Mouse (Mus musculus) neural tube, embryonic 13.5 days (tissue): Measurements from ENCODE around the gene Orc3. TPM values are rescaled to one million over a fixed set of nuclear protein-coding genes. Genes with fewer than 3 reads are reported as not detected.
"Not testable (repeated sequence)": the region's sequence is repeated elsewhere in the genome, so short reads cannot be mapped to it uniquely, and the experiment has no call there.

Experiments
- ATAC-seq: fragments of 200-750 bp; cut with Nextera tagmentation; 2 replicates; pipeline ENCODE4 v1.8.0; 2017; ENCODE audit warnings: low read depth, mild to moderate bottlenecking, moderate TSS enrichment, moderate library complexity
- H3K27ac ChIP-seq: fragments of 300-500 bp; sonication (generic); replicated peaks from 2 replicates; pipeline ENCODE4 v1.5.1; 2015; ENCODE audit warnings: moderate library complexity, mild to moderate bottlenecking, inconsistent platforms
- H3K27me3 ChIP-seq: fragments of 300-500 bp; sonication (generic); 2 replicates; pipeline ENCODE4 v1.6.1; 2015; ENCODE audit warnings: mild to moderate bottlenecking, inconsistent platforms
- H3K36me3 ChIP-seq: fragments of 300-500 bp; sonication (generic); 2 replicates; pipeline ENCODE4 v1.6.1; 2015; ENCODE audit warnings: mild to moderate bottlenecking, inconsistent platforms
- H3K4me1 ChIP-seq: fragments of 300-500 bp; sonication (generic); replicated peaks from 2 replicates; pipeline ENCODE4 v1.6.1; 2015; ENCODE audit warnings: inconsistent platforms
- H3K4me2 ChIP-seq: fragments of 300-500 bp; sonication (generic); 2 replicates; pipeline ENCODE4 v1.6.1; 2015; ENCODE audit warnings: inconsistent platforms, mild to moderate bottlenecking, moderate library complexity
- H3K4me3 ChIP-seq: fragments of 300-500 bp; sonication (generic); 2 replicates; pipeline ENCODE4 v1.5.1; 2015; ENCODE audit warnings: mild to moderate bottlenecking, inconsistent platforms
- H3K9ac ChIP-seq: fragments of 300-500 bp; sonication (generic); 2 replicates; pipeline ENCODE4 v1.6.1; 2015; ENCODE audit warnings: moderate library complexity, mild to moderate bottlenecking, inconsistent platforms
- H3K9me3 ChIP-seq: fragments of 300-500 bp; sonication (generic); 2 replicates; pipeline ENCODE4 v1.6.1; 2016; ENCODE audit warnings: inconsistent platforms
- WGBS: fragments of 180-500 bp; shearing (Covaris S2); methylation state at CpG from one replicate; pipeline ENCODE4 v1.1.7; 2015; 5-methylcytosine and 5-hydroxymethylcytosine counted together
- polyA plus RNA-seq: library from polyadenylated mRNA; unstranded; fragments of >200 nt; fragmentation: Nextera tagmentation; extraction: Ambion mirVana; gene quantifications from 2 replicates; pipeline ENCODE4 v1.2.1, GENCODE M21; 2015

Gene Orc3
- polyA plus RNA-seq, 1 experiment from 2014 or later: 85.6 TPM

DNA sequence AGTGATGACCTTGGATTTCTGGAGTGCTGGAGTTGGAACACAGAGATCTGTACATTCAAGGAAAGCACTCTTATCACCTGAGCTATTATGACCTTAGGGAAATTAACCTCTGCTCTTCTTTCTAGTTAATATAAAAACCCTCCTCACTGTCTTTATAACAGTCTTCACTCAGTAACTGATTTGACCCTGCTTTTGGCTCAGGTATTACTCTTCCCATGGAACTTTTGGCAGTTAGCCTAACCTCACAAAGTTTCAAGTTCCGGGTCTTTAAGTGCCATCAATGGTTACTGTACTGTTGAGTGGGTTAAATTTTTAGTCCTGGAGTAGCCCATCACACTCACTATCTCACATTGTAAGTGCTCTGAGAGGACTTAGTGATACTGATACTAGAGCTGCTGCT is 15.2 kb upstream of the Orc3 start:
- no peak for ATAC-seq
- H3K36me3 ChIP-seq: peaks cover 66% of the 10 kb centered on the region
- H3K4me2 ChIP-seq: no peak overlapping the region
- no peaks in the 10 kb centered on the region for H3K4me1 ChIP-seq
- no peak overlapping the region for H3K4me3 ChIP-seq
- no peaks in the 10 kb centered on the region for H3K27me3 ChIP-seq
- H3K27ac ChIP-seq: no peak overlapping the region
- H3K9ac ChIP-seq: no peak overlapping the region
- WGBS: 95% methylated on average over 1 of the region's 1 CpGs
- H3K9me3 ChIP-seq: no peaks in the 10 kb centered on the region

DNA sequence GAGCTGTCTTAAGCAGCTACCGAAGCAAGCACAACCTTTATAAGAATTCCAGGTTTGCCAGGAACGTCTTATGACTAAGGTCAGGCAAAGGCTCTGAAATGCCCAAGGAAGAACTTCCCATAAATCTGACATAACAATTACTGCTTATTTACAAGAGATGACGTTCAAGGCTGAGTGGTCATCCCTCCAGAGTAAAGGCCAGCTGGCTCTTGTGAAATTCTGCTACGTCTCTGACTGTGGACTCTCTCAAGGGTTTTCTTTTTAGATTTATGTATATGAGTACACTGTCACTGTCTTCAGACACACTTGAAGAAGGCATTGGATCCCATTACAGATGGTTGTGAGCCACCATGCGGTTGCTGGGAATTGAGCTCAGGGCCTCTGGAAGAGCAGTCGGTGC is 11.7 kb upstream of the Orc3 start:
- Histone ChIP-seq H3K4me3 (no peak overlapping the region), H3K4me1 (no peaks in the 10 kb centered on the region), H3K4me2 (no peak overlapping the region), H3K27ac (no peak overlapping the region), H3K36me3 (peaks cover 59% of the 10 kb centered on the region), H3K9me3 (no peaks in the 10 kb centered on the region), H3K9ac (no peak overlapping the region), H3K27me3 (no peaks in the 10 kb centered on the region)
- no peak for ATAC-seq
- 87% methylated on average over 6 of the region's 6 CpGs for WGBS

DNA sequence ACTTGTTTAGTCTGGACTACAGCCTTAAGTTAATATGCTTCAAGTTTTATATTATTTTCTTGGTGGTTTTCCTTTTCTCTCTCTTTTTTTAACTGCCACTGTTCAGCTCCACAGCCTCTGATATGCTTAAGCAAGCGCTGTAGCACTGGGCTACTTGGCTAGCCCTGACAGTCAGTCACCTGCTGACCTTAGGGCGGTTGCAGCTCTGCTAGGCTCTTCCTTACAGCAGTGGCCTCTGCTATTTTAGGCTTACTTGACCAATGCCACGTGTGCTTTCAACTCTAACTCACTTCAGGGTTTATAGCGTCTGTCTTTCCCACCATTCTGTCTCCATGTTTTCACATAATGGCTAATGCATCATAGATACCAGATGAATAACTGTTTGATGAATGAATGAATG is 10.8 kb upstream of the Orc3 start:
- H3K4me1 ChIP-seq: no peaks in the 10 kb centered on the region
- no peak overlapping the region for H3K4me3 ChIP-seq
- H3K4me2 ChIP-seq: no peak overlapping the region
- H3K36me3 ChIP-seq: peaks cover 53% of the 10 kb centered on the region
- no peaks in the 10 kb centered on the region for H3K9me3 ChIP-seq
- WGBS: 87% methylated on average over 4 of the region's 4 CpGs
- H3K9ac ChIP-seq: no peak overlapping the region
- no peak overlapping the region for H3K27ac ChIP-seq
- H3K27me3 ChIP-seq: no peaks in the 10 kb centered on the region
- ATAC-seq: no peak

- Histone ChIP-seq H3K4me1 (peaks cover 26% of the 10 kb centered on the region), H3K4me2 (peak overlapping the region; percentile 81), H3K9ac (peak overlapping the region; percentile 86; the same call in 1 of the 2 replicates), H3K4me3 (peak overlapping the region; percentile 81), H3K27ac (no peak overlapping the region), H3K9me3 (no peaks in the 10 kb centered on the region), H3K27me3 (no peaks in the 10 kb centered on the region), H3K36me3 (no peaks in the 10 kb centered on the region)
- no peak for ATAC-seq
- 47% methylated on average over 8 of the region's 8 CpGs for WGBS
Observed at GRCm38 (mm10) chr4:34616146-34616545, 1.4 kb upstream of the Orc3 start.

GRCm38 (mm10) chr4:34615303-34615702 is 559 bp upstream of the Orc3 start:
- Histone ChIP-seq H3K4me2 (peak overlapping the region; percentile 81), H3K36me3 (no peaks in the 10 kb centered on the region), H3K4me1 (peaks cover 26% of the 10 kb centered on the region), H3K4me3 (peak overlapping the region; percentile 81), H3K9ac (peak overlapping the region; percentile 86), H3K9me3 (no peaks in the 10 kb centered on the region), H3K27ac (peak overlapping the region; percentile 88), H3K27me3 (no peaks in the 10 kb centered on the region)
- 4% methylated on average over 13 of the region's 13 CpGs for WGBS
- ATAC-seq: peak; percentile 30; the same call in 1 of the 2 replicates

DNA sequence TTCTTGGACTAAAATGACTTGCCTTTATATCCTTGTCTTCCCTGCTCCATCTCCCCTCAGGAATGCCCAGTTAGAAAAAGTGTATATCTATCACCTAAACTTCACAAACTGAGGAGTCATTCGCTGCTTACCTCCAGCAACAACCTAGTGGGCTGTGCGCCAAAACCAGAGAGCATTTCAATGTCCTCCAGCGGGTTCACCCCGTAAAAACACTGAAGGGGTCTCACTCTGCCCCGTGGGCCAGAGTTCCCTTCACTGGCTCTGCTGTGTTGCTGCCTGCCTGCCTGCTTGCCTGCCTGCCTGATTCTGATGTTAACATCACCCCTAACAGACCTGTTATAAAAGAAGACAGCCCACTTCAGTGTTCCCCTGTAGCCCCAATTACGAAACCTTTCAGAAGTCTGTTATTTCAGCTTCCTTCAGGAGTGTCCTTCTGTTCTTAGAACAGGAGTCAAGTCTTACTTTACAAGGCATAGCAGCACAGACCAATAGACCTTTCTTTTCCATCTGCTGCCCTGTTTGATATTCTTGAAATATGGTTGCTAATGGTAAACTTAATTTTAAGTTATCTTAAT is 1.1 kb downstream of the Orc3 start:
- WGBS: 58% methylated on average over 6 of the region's 6 CpGs
- Histone ChIP-seq H3K4me2 (peak overlapping the region; percentile 81), H3K9ac (peak overlapping the region; percentile 86), H3K9me3 (no peaks in the 10 kb centered on the region), H3K4me3 (peak overlapping the region; percentile 81), H3K36me3 (peaks cover 9% of the 10 kb centered on the region; the same call in 1 of the 2 replicates), H3K4me1 (peaks cover 26% of the 10 kb centered on the region), H3K27me3 (no peaks in the 10 kb centered on the region), H3K27ac (no peak overlapping the region)
- ATAC-seq: no peak

- no peak overlapping the region for H3K4me2 ChIP-seq
- 93% methylated on average over 10 of the region's 10 CpGs for WGBS
- no peaks in the 10 kb centered on the region for H3K4me1 ChIP-seq
- ATAC-seq: no peak
- H3K27me3 ChIP-seq: no peaks in the 10 kb centered on the region
- H3K27ac ChIP-seq: no peak overlapping the region
- no peak overlapping the region for H3K4me3 ChIP-seq
- H3K9ac ChIP-seq: no peak overlapping the region
- no peaks in the 10 kb centered on the region for H3K9me3 ChIP-seq
- H3K36me3 ChIP-seq: peaks cover 59% of the 10 kb centered on the region
Observed at GRCm38 (mm10) chr4:34606658-34607057, 8.1 kb downstream of the Orc3 start.

DNA sequence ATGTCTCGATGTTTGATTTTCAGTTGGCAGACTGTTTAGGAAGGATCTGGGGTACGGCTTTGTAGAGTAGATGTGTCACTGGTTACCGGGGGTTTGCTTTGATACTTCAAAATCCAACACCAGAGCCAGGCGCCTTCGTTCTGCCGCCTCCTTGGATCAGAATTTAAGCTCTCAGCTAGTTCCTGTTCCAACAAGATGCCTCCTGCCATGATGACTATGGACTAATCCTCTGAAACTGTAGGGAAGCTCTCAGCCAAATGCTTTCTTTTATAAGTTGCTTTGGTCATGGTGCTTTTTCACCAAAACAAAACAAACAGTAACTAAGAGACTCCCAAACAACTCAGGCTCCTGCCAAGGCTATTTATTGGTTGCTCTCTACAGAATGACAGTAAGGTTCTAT is 11.6 kb downstream of the Orc3 start:
- H3K4me2 ChIP-seq: no peak overlapping the region
- H3K27me3 ChIP-seq: no peaks in the 10 kb centered on the region
- H3K27ac ChIP-seq: no peak overlapping the region
- no peaks in the 10 kb centered on the region for H3K4me1 ChIP-seq
- WGBS: 94% methylated on average over 6 of the region's 6 CpGs
- ATAC-seq: no peak
- no peak overlapping the region for H3K4me3 ChIP-seq
- no peak overlapping the region for H3K9ac ChIP-seq
- H3K9me3 ChIP-seq: no peaks in the 10 kb centered on the region
- peaks cover 75% of the 10 kb centered on the region for H3K36me3 ChIP-seq

DNA sequence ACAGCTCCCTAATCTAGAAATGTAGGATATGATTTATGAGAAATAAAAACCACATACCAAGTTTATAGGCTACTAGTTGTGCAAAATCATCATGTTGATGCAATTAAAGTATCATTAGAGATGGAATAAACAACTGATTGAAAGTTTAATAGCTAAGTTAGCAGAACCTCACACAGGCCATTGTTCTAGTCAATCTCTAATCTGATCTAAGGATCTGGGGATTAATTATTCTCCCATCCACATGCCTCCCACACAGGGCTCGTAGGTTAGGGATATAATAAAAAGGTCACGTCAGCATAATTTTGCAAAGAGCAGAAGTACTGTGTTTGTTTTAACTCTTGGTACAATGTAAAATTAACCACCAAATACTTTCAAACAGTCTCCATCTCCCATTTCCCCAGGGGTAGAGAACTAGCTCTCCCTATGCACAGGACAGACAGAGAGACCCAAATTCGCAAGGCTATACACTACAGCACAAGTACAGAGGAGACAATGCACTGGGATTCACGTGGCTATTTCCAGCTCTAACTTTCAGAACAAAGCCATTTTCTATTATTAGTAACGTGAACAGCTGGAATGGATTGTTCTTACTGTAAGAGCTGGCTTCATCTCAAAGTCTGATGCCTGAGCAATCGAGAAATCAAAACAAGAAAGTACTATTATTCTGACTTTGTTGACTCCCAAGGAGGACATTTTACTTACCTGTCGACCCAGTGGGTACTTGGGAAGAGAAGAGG is 29.7 kb downstream of the Orc3 start:
- no peak overlapping the region for H3K4me3 ChIP-seq
- WGBS: 87% methylated on average over 7 of the region's 7 CpGs
- ATAC-seq: no peak
- no peak overlapping the region for H3K4me2 ChIP-seq
- H3K36me3 ChIP-seq: peaks cover 58% of the 10 kb centered on the region
- H3K9me3 ChIP-seq: no peaks in the 10 kb centered on the region
- no peaks in the 10 kb centered on the region for H3K4me1 ChIP-seq
- H3K9ac ChIP-seq: no peak overlapping the region
- H3K27ac ChIP-seq: no peak overlapping the region
- H3K27me3 ChIP-seq: no peaks in the 10 kb centered on the region

GRCm38 (mm10) chr4:34583427-34583826 is 31.3 kb downstream of the Orc3 start:
- ATAC-seq: no peak
- Histone ChIP-seq H3K9me3 (no peaks in the 10 kb centered on the region), H3K4me2 (no peak overlapping the region), H3K4me3 (no peak overlapping the region), H3K4me1 (no peaks in the 10 kb centered on the region), H3K27ac (no peak overlapping the region), H3K9ac (no peak overlapping the region), H3K27me3 (no peaks in the 10 kb centered on the region), H3K36me3 (peaks cover 66% of the 10 kb centered on the region)
- WGBS: 89% methylated on average over 3 of the region's 3 CpGs

DNA sequence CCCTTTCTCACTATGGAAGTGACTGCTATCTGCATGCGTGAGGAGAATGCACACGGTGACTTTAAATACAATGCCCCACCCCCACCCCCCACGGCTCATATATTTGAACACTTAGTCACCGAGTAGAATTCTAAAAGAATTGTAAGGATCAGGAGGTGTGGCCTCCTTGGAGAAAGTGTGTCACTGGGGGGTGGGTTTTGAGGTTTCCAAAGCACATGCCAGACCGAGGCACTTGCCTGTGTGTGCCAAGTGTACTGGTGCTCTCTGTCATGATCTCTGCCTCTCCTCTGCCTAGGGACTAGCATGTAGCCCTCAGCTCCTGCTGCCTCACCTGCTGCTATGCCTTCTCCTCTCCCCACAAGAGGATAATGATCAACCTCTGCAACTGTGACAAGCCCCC is 32.3 kb downstream of the Orc3 start:
- Histone ChIP-seq H3K36me3 (peaks cover 72% of the 10 kb centered on the region), H3K9ac (no peak overlapping the region), H3K9me3 (no peaks in the 10 kb centered on the region), H3K27me3 (no peaks in the 10 kb centered on the region), H3K4me2 (no peak overlapping the region), H3K4me3 (no peak overlapping the region), H3K27ac (no peak overlapping the region), H3K4me1 (no peaks in the 10 kb centered on the region)
- 46% methylated on average over 5 of the region's 5 CpGs for WGBS
- no peak for ATAC-seq

GRCm38 (mm10) chr4:34581990-34582389 is 32.8 kb downstream of the Orc3 start:
- no peaks in the 10 kb centered on the region for H3K27me3 ChIP-seq
- peaks cover 72% of the 10 kb centered on the region for H3K36me3 ChIP-seq
- 37% methylated on average over 7 of the region's 7 CpGs for WGBS
- no peaks in the 10 kb centered on the region for H3K4me1 ChIP-seq
- H3K9ac ChIP-seq: no peak overlapping the region
- no peak for ATAC-seq
- no peak overlapping the region for H3K4me2 ChIP-seq
- H3K4me3 ChIP-seq: no peak overlapping the region
- H3K9me3 ChIP-seq: no peaks in the 10 kb centered on the region
- H3K27ac ChIP-seq: no peak overlapping the region

DNA sequence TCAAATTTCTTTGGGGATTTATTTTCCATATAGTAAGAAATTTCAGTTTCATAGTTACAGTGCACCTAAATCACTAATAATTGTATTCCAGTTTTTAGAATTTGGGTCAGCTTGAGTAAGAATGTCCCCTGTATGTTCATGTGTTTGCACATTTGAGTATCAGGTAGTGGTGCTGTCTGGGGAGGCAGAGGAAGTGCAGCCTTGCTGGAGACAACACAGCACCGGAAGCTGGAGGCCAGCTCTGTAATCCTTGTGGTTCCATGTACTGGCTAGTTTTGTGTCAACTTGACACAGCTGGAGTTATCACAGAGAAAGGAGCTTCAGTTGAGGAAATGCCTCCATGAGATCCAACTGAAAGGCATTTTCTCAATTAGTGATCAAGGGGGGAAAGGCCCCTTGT is 33.3 kb downstream of the Orc3 start:
- ATAC-seq, H3K9me3 ChIP-seq, H3K9ac ChIP-seq, H3K27ac ChIP-seq, H3K4me3 ChIP-seq, H3K4me2 ChIP-seq, H3K27me3 ChIP-seq, H3K4me1 ChIP-seq: not testable (repeated sequence)
- WGBS: 97% methylated on average over 1 of the region's 1 CpGs
- peaks cover 75% of the 10 kb centered on the region for H3K36me3 ChIP-seq
